Mouse (Mus musculus) cerebellum, adult 2 months (tissue): ENCODE measurements around the gene Scaf4. TPM values are rescaled to one million over a fixed set of nuclear protein-coding genes. Genes with fewer than 3 reads are reported as not detected.

Experiments used
- DNase-seq, 2 experiments: peaks; one replicate each; pipeline ENCODE4 v3.0.0; 2021
- H3K27ac ChIP-seq: fragments of 200-500 bp; 2 replicates; pipeline ENCODE4 v1.5.1; 2012; ENCODE audit warnings: low read length, control low read depth, inconsistent platforms; ENCODE audit not compliant: insufficient read depth
- H3K27me3 ChIP-seq: fragments of 200-500 bp; 2 replicates; pipeline ENCODE4 v1.6.1; 2012; ENCODE audit warnings: inconsistent platforms, mild to moderate bottlenecking, low read length, moderate library complexity; ENCODE audit not compliant: control insufficient read depth, insufficient read depth
- H3K4me1 ChIP-seq: fragments of 200-500 bp; 2 replicates; pipeline ENCODE4 v1.6.1; 2011; ENCODE audit warnings: low read length; ENCODE audit not compliant: control insufficient read depth, insufficient read depth
- H3K4me3 ChIP-seq: fragments of 200-500 bp; replicated peaks from 2 replicates; pipeline ENCODE3; 2011; ENCODE audit warnings: mild to moderate bottlenecking, low read depth, low read length, control low read depth; ENCODE audit not compliant: insufficient read depth
- CTCF ChIP-seq: fragments of 200-500 bp; IDR thresholded peaks from 2 replicates; pipeline ENCODE4 v1.5.1; 2011; ENCODE audit warnings: low read depth, mild to moderate bottlenecking, control low read depth, low read length, moderate library complexity, borderline replicate concordance; ENCODE audit not compliant: insufficient read depth
- POLR2A ChIP-seq: fragments of 200-500 bp; IDR thresholded peaks from 2 replicates; pipeline ENCODE4 v1.6.1; 2011; ENCODE audit warnings: low read length, control low read depth, borderline replicate concordance; ENCODE audit not compliant: insufficient read depth
- WGBS: fragments of 180-500 bp; shearing (Covaris S2); methylation state at CpG from one replicate; pipeline ENCODE4 v1.1.7; 2018; 5-methylcytosine and 5-hydroxymethylcytosine counted together
- polyA plus RNA-seq: library from polyadenylated mRNA; depleted of rRNA; stranded (reverse); fragments of >200 nt; gene quantifications from 2 replicates; pipeline ENCODE4 v1.2.3, GENCODE M21; 2012

Scaf4 gene
- polyA plus RNA-seq, 1 experiment = 48.4 TPM

GRCm38 (mm10) chr16:90299591-90299990 is 15.3 kb upstream of the Scaf4 start:
- Histone ChIP-seq H3K4me3 (no peak overlapping the region), H3K27me3 (peaks cover 2% of the 10 kb centered on the region; the same call in 1 of the 2 replicates), H3K27ac (no peak overlapping the region), H3K4me1 (no peaks in the 10 kb centered on the region; the same call in 1 of the 2 replicates)
- TF ChIP-seq POLR2A (no peak), CTCF (no peak)
- no peak for DNase-seq

GRCm38 (mm10) chr16:90298426-90299300 is 14.4 kb upstream of the Scaf4 start:
- WGBS = 28% methylated on average over 21 of the region's 21 CpGs
- no peaks in the 10 kb centered on the region; the same call in 1 of the 2 replicates for H3K4me1 ChIP-seq
- no peak for DNase-seq
- H3K27ac ChIP-seq = no peak overlapping the region
- TF ChIP-seq POLR2A (no peak), CTCF (no peak)
- H3K27me3 ChIP-seq = peaks cover 2% of the 10 kb centered on the region; the same call in 1 of the 2 replicates
- no peak overlapping the region for H3K4me3 ChIP-seq

- 31% methylated on average over 21 of the region's 22 CpGs for WGBS
- Histone ChIP-seq H3K4me1 (no peaks in the 10 kb centered on the region; the same call in 1 of the 2 replicates), H3K4me3 (no peak overlapping the region), H3K27me3 (peaks cover 2% of the 10 kb centered on the region; the same call in 1 of the 2 replicates), H3K27ac (no peak overlapping the region)
- no peak for DNase-seq
- TF ChIP-seq POLR2A = no peak
- TF ChIP-seq CTCF = no peak
Measured at GRCm38 (mm10) chr16:90297479-90298425, 13.4 kb upstream of the Scaf4 start.

- 74% methylated on average over 6 of the region's 6 CpGs for WGBS
- no peaks in the 10 kb centered on the region for H3K27me3 ChIP-seq
- H3K27ac ChIP-seq = no peak overlapping the region
- H3K4me1 ChIP-seq = no peaks in the 10 kb centered on the region
- no peak overlapping the region for H3K4me3 ChIP-seq
- no peak for DNase-seq
- TF ChIP-seq POLR2A (no peak), CTCF (no peak)
Measured at GRCm38 (mm10) chr16:90291675-90292074, 7.4 kb upstream of the Scaf4 start.

- no peaks in the 10 kb centered on the region for H3K4me1 ChIP-seq
- no peaks in the 10 kb centered on the region for H3K27me3 ChIP-seq
- no peak for DNase-seq
- H3K4me3 ChIP-seq = no peak overlapping the region
- TF ChIP-seq CTCF (no peak), POLR2A (no peak)
- WGBS = 58% methylated on average over 9 of the region's 9 CpGs
- H3K27ac ChIP-seq = no peak overlapping the region
Measured at GRCm38 (mm10) chr16:90290962-90291361, 6.7 kb upstream of the Scaf4 start.

- TF ChIP-seq CTCF (no peak), POLR2A (no peak)
- H3K4me1 ChIP-seq = peaks cover 21% of the 10 kb centered on the region
- H3K27me3 ChIP-seq = no peaks in the 10 kb centered on the region
- DNase-seq = peak in 1 of 2 experiments; percentile 32
- no peak overlapping the region for H3K27ac ChIP-seq
- peak overlapping the region; percentile 79 for H3K4me3 ChIP-seq
- 3% methylated on average over 15 of the region's 15 CpGs for WGBS
Measured at GRCm38 (mm10) chr16:90284916-90285315, 613 bp upstream of the Scaf4 start.

- Histone ChIP-seq H3K27me3 (no peaks in the 10 kb centered on the region), H3K4me3 (peak overlapping the region; percentile 79), H3K27ac (no peak overlapping the region), H3K4me1 (peaks cover 21% of the 10 kb centered on the region)
- peak; percentile 42 to 53 for DNase-seq
- under 1% methylated on average over 53 of the region's 53 CpGs for WGBS
- TF ChIP-seq POLR2A = no peak
- no peak for TF ChIP-seq CTCF
Measured at GRCm38 (mm10) chr16:90283266-90283904, 918 bp downstream of the Scaf4 start.
